Mouse (Mus musculus): ENCODE measurements around the gene Tpcn1.

- TF ChIP-seq CHD2 (IDR thresholded peaks at IDR 0.05; ENCODE audit: low read depth, low read length) (no peak), ZNF384 (IDR thresholded peaks at IDR 0.05; ENCODE audit: low read depth, low read length) (no peak), HCFC1 (IDR thresholded peaks at IDR 0.05; ENCODE audit: borderline replicate concordance, insufficient read depth, low read length) (no peak), ZC3H11A (IDR thresholded peaks at IDR 0.05; ENCODE audit: borderline replicate concordance, low read depth, low read length) (no peak)
Measured at GRCm38 (mm10) chr5:120526311-120526710, 62.2 kb downstream of the Tpcn1 start.
